Mouse (Mus musculus) limb, embryonic 12.5 days (tissue): ENCODE data around the gene Caprin1. TPM values are rescaled to one million over a fixed set of nuclear protein-coding genes. Genes with fewer than 3 reads are reported as not detected.
A peak's percentile ranks its signal among the peaks of the same experiment; 100 is the strongest.

Experiments used
- ATAC-seq: fragments of 200-750 bp; cut with Nextera tagmentation; 2 replicates; pipeline ENCODE4 v1.8.0; 2017; ENCODE audit warnings: low read depth, moderate TSS enrichment; ENCODE audit not compliant: insufficient number of reproducible peaks, insufficient read depth, low FRiP score, low TSS enrichment
- H3K27ac ChIP-seq: fragments of 300-500 bp; sonication (generic); 2 replicates; pipeline ENCODE4 v1.5.1; 2016; ENCODE audit warnings: mild to moderate bottlenecking, moderate library complexity
- H3K27me3 ChIP-seq: fragments of 300-500 bp; sonication (generic); 2 replicates; pipeline ENCODE4 v1.6.1; 2016; ENCODE audit warnings: mild to moderate bottlenecking, moderate library complexity
- H3K36me3 ChIP-seq: fragments of 300-500 bp; sonication (generic); 2 replicates; pipeline ENCODE4 v1.6.1; 2016; ENCODE audit warnings: mild to moderate bottlenecking, moderate library complexity
- H3K4me1 ChIP-seq: fragments of 300-500 bp; sonication (generic); replicated peaks from 2 replicates; pipeline ENCODE4 v1.6.1; 2016
- H3K4me2 ChIP-seq: fragments of 300-500 bp; sonication (generic); 2 replicates; pipeline ENCODE4 v1.6.1; 2016; ENCODE audit warnings: mild to moderate bottlenecking, moderate library complexity
- H3K4me3 ChIP-seq: fragments of 300-500 bp; sonication (generic); replicated peaks from 2 replicates; pipeline ENCODE4 v1.5.1; 2016; ENCODE audit warnings: mild to moderate bottlenecking
- H3K9ac ChIP-seq: fragments of 300-500 bp; sonication (generic); replicated peaks from 2 replicates; pipeline ENCODE4 v1.6.1; 2016; ENCODE audit warnings: mild to moderate bottlenecking, moderate library complexity
- H3K9me3 ChIP-seq: fragments of 300-500 bp; sonication (generic); 2 replicates; pipeline ENCODE4 v1.6.1; 2016; ENCODE audit warnings: mild to moderate bottlenecking, moderate library complexity
- WGBS: fragments of 180-500 bp; shearing (Covaris S2); methylation state at CpG from one replicate; pipeline ENCODE4 v1.1.7; 2016; 5-methylcytosine and 5-hydroxymethylcytosine counted together
- polyA plus RNA-seq: library from polyadenylated mRNA; unstranded; fragments of >200 nt; fragmentation: Nextera tagmentation; extraction: Ambion mirVana; gene quantifications from 2 replicates; pipeline ENCODE4 v1.2.1, GENCODE M21; 2016

The Caprin1 gene
- 475 and 477 TPM in 2 replicates for polyA plus RNA-seq

- Histone ChIP-seq H3K27me3 (no peaks in the 10 kb centered on the region), H3K9ac (peak within 1 kb of the TSS; percentile 95), H3K27ac (peak within 1 kb of the TSS; percentile 100), H3K4me2 (peak within 1 kb of the TSS; percentile 64), H3K36me3 (peaks cover 16% of the 10 kb centered on the region), H3K9me3 (no peaks in the 10 kb centered on the region), H3K4me3 (peak within 1 kb of the TSS; percentile 94), H3K4me1 (peaks cover 12% of the 10 kb centered on the region)
- peak; percentile 94 for ATAC-seq
- under 1% methylated on average over 33 of the region's 33 CpGs for WGBS
These were observed at the start of gene Caprin1 for GRCm38 (mm10) chr2:103797491-103798009. Gene Caprin1, minus strand, starts transcription at chr2:103797649.

DNA sequence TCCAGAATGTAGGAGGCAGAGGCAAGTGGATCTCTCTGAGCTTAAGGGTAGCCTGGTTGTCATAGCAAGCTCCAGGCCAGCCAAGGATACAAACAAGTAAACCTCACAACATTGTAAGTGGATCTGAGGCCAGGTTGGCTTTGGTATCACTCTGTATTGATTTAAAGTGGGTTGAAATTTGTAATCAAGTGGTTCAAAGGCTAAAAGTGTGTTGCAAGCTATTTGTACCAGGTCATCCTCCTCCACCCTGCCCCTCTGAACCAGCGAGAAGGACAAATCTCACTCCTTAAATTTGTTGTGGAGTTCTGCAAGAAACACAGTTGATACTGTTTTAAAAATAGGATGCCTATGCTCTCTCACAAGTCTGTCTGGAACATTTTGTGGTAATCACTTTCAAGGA, 49.4 kb upstream of the Caprin1 start:
- 89% methylated on average over 1 of the region's 1 CpGs for WGBS
- Histone ChIP-seq H3K36me3 (no peaks in the 10 kb centered on the region), H3K4me2 (no peak overlapping the region), H3K27ac (no peak overlapping the region), H3K9me3 (no peaks in the 10 kb centered on the region), H3K9ac (no peak overlapping the region), H3K27me3 (no peaks in the 10 kb centered on the region), H3K4me1 (no peaks in the 10 kb centered on the region), H3K4me3 (no peak overlapping the region)
- no peak for ATAC-seq

DNA sequence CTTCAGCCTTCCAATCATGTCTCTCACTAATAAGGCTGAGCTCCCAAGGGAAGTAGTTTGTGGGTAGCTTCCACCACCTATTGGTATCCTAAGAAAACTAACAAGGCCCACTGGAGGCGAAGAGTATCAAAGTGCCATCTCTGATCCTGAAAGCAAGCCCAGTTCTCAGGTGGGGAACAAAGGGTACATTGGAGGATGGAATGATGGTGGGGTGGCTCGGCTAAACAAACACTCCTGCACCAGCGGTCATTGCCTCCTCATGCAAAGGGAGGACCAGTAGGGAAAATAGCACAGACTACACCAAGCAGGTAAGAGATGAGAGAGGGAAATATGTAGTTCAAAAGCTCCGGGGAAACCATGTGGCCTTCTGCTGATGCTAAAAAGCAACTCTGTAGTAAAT, 48.8 kb upstream of the Caprin1 start:
- WGBS: 81% methylated on average over 4 of the region's 4 CpGs
- Histone ChIP-seq H3K9ac (no peak overlapping the region), H3K36me3 (no peaks in the 10 kb centered on the region), H3K27ac (no peak overlapping the region), H3K4me2 (no peak overlapping the region), H3K27me3 (no peaks in the 10 kb centered on the region), H3K4me1 (no peaks in the 10 kb centered on the region), H3K9me3 (no peaks in the 10 kb centered on the region), H3K4me3 (no peak overlapping the region)
- ATAC-seq: no peak

DNA sequence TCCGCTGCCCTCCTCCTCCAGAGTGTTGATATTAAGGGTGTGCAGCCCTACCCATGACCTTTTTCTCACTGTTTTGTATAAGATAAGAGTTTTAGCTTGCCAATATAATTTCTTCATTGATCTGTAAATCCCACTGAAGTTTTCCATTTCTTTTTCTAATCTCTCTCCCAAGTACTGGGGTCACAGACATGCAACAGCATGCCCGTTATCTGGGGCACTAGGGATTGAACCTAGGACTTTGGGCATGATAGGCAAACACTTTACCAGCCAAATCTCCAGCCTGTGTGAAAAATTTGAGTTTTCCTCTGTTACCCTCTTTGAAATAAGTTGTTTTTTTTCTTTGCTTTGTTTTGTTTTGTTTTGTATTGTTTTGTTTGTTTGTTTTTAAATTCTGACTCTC, 46.6 kb upstream of the Caprin1 start:
- Histone ChIP-seq H3K4me1 (0 out of 2 replicates have a peak, but pooled peaks cover 3% of the 10 kb centered on the region), H3K27ac (no peak overlapping the region), H3K9me3 (no peaks in the 10 kb centered on the region), H3K4me2 (no peak overlapping the region), H3K27me3 (no peaks in the 10 kb centered on the region), H3K9ac (no peak overlapping the region), H3K36me3 (no peaks in the 10 kb centered on the region), H3K4me3 (no peak overlapping the region)
- no peak for ATAC-seq
- WGBS: 91% methylated on average over 2 of the region's 2 CpGs

DNA sequence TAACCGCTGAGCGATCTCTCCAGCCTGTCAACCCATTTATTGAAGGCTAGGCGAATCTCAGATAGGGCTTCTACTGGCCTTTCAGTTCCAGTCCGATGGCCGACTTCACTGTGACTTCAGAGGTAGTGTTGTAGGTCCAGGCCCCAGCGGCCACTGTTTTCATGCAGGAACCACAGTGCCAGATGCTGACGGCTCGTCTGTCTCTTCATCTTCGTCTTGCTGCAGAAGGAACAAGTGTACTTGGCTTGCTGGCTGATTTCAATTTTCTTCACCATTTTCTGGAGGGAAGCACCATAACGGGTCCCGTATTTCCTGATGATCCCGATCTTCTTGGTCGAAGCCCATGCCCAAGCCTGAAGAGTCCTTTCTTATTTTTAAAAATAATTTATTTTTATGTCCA, 45.9 kb upstream of the Caprin1 start:
- WGBS: 88% methylated on average over 13 of the region's 13 CpGs
- Histone ChIP-seq H3K27ac (no peak overlapping the region), H3K4me3 (no peak overlapping the region), H3K36me3 (no peaks in the 10 kb centered on the region), H3K4me2 (no peak overlapping the region), H3K9ac (no peak overlapping the region), H3K4me1 (0 out of 2 replicates have a peak, but pooled peaks cover 3% of the 10 kb centered on the region), H3K27me3 (no peaks in the 10 kb centered on the region), H3K9me3 (no peaks in the 10 kb centered on the region)
- ATAC-seq: no peak

DNA sequence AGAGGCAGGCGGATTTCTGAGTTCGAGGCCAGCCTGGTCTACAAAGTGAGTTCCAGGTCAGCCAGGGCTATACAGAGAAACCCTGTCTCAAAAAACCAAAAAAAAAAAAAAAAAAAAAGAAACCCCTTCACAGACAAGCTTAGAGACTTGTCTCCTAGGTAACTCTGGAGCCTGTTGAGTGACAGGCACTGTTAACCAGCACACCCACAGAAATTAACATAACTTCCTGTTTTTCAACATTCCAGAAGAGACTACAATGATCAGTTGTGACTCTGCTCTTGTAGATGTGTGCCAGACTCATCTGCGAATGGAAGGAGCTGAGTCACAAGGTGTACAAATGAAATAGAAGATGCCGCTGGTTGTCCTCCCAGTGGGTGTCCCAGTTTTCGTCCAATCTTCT, 44.9 kb upstream of the Caprin1 start:
- 86% methylated on average over 5 of the region's 5 CpGs for WGBS
- no peak for ATAC-seq
- H3K36me3 ChIP-seq: no peaks in the 10 kb centered on the region
- H3K4me2 ChIP-seq: no peak overlapping the region
- H3K4me3 ChIP-seq: no peak overlapping the region
- H3K9ac ChIP-seq: no peak overlapping the region
- 0 out of 2 replicates have a peak, but pooled peaks cover 3% of the 10 kb centered on the region for H3K4me1 ChIP-seq
- H3K9me3 ChIP-seq: no peaks in the 10 kb centered on the region
- H3K27me3 ChIP-seq: no peaks in the 10 kb centered on the region
- H3K27ac ChIP-seq: no peak overlapping the region

- WGBS: 72% methylated on average over 3 of the region's 3 CpGs
- Histone ChIP-seq H3K27me3 (no peaks in the 10 kb centered on the region), H3K4me3 (no peak overlapping the region), H3K9me3 (no peaks in the 10 kb centered on the region), H3K9ac (no peak overlapping the region), H3K4me2 (no peak overlapping the region), H3K27ac (no peak overlapping the region), H3K4me1 (peaks cover 3% of the 10 kb centered on the region; the same call in 1 of the 2 replicates), H3K36me3 (no peaks in the 10 kb centered on the region)
- no peak for ATAC-seq
These were observed 41.0 kb upstream of the Caprin1 start for GRCm38 (mm10) chr2:103838483-103838882.

DNA sequence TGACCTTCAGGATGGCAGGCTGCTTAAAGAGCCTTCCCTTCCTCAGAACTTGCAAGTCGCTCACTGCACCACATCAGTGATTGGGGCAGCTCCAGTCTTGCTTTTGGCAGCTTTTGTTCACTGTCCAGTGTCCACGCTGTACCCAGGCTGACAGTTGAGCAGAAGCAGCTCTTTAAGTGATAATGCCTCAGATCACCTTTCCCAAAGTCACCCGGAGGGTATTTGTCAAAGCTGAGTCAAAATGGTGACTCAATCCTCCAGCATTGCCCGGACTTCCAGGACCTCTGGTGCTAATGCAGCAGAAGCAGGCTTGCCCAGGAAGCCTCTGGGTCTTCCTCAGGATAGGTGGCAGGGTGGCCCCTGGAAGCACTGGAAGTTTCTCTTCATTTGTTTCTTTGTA, 39.7 kb upstream of the Caprin1 start:
- Histone ChIP-seq H3K4me3 (no peak overlapping the region), H3K27me3 (no peaks in the 10 kb centered on the region), H3K4me2 (no peak overlapping the region), H3K27ac (no peak overlapping the region), H3K9ac (no peak overlapping the region), H3K9me3 (no peaks in the 10 kb centered on the region), H3K4me1 (peaks cover 3% of the 10 kb centered on the region; the same call in 1 of the 2 replicates), H3K36me3 (no peaks in the 10 kb centered on the region)
- ATAC-seq: no peak
- 80% methylated on average over 4 of the region's 4 CpGs for WGBS

GRCm38 (mm10) chr2:103835614-103836395, 38.4 kb upstream of the Caprin1 start:
- Histone ChIP-seq H3K9ac (no peak overlapping the region), H3K27me3 (no peaks in the 10 kb centered on the region), H3K4me2 (no peak overlapping the region), H3K4me1 (peaks cover 3% of the 10 kb centered on the region; the same call in 1 of the 2 replicates), H3K36me3 (no peaks in the 10 kb centered on the region), H3K9me3 (no peaks in the 10 kb centered on the region), H3K27ac (no peak overlapping the region), H3K4me3 (no peak overlapping the region)
- ATAC-seq: no peak
- 74% methylated on average over 11 of the region's 11 CpGs for WGBS

GRCm38 (mm10) chr2:103833816-103834445, 36.5 kb upstream of the Caprin1 start:
- Histone ChIP-seq H3K36me3 (no peaks in the 10 kb centered on the region), H3K4me1 (no peaks in the 10 kb centered on the region; the same call in 1 of the 2 replicates), H3K4me3 (no peak overlapping the region), H3K9me3 (no peaks in the 10 kb centered on the region), H3K4me2 (no peak overlapping the region), H3K9ac (no peak overlapping the region), H3K27ac (no peak overlapping the region), H3K27me3 (no peaks in the 10 kb centered on the region)
- no peak for ATAC-seq
- 80% methylated on average over 3 of the region's 3 CpGs for WGBS

- WGBS: 52% methylated on average over 5 of the region's 5 CpGs
- no peak overlapping the region for H3K4me3 ChIP-seq
- H3K4me2 ChIP-seq: no peak overlapping the region
- H3K9me3 ChIP-seq: no peaks in the 10 kb centered on the region
- H3K27me3 ChIP-seq: no peaks in the 10 kb centered on the region
- H3K36me3 ChIP-seq: no peaks in the 10 kb centered on the region
- H3K4me1 ChIP-seq: no peaks in the 10 kb centered on the region; the same call in 1 of the 2 replicates
- H3K9ac ChIP-seq: no peak overlapping the region
- no peak overlapping the region for H3K27ac ChIP-seq
- no peak for ATAC-seq
These were observed 35.5 kb upstream of the Caprin1 start for GRCm38 (mm10) chr2:103832899-103833298.
